Mouse (Mus musculus): ENCODE data around the gene Zfp362.

DNA sequence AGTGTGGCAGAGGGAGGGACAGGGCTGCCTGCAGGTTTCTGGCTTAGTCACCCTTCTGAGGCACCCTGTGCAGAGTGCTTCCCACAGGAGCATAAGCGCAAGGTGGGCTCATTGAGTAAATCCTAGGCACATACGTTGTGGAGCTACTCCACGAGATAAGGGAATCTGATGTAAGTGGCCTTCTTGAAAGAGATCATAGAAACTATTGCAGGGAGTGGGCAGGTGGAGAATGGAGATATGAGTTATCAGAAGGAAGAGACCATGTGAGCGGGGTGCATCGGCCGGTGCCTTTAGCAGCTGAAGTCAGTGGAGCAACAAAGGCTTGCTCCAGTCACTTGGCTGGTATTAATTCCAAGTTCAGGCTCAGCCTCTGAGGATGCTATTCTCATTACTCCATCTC is 45.8 kb downstream of the Zfp362 start:
- TF ChIP-seq POLR2A (IDR thresholded peaks at IDR 0.05; ENCODE audit: insufficient read depth, low read depth, low read length): no peak
- no peak for TF ChIP-seq CTCF (IDR thresholded peaks at IDR 0.05)
- no peak for TF ChIP-seq EP300 (IDR thresholded peaks at IDR 0.05; ENCODE audit: insufficient read depth, low read depth, low read length)
